Mouse (Mus musculus): Measurements from ENCODE around the gene Mrpl37.

- TF ChIP-seq CTCF (IDR thresholded peaks at IDR 0.05) (no peak), EP300 (IDR thresholded peaks at IDR 0.05) (no peak)
Observed at GRCm38 (mm10) chr4:107056088-107056487, 10.6 kb downstream of the Mrpl37 start.
